In the genomic region with DNA sequence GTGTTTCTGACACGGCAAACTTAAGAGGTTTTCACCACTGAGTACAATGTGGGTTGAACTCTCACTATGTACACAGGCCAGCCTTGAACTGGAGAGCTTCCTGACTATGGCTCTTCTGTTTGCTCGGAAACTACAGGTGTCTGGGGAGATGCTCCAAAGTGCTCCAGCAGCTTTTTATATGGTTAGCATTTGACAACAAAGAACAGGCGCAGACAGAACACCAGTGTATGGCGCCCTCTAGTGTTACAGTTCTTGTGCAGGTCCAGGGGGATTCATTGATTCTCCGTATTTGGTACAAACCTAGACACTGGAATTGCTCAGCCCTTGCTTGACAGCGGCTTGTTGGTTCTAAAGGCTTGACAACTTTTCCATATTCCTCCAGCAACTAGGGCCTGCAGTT, we compare ENCODE assay signal across 9 mouse cellular contexts. TPM values are rescaled to one million over a fixed set of nuclear protein-coding genes. Genes with fewer than 3 reads are reported as not detected.
A peak's percentile ranks its signal among the peaks of the same experiment; 100 is the strongest.
DNase-seq lines count a peak whose midpoint lies in the region; ATAC-seq and TF ChIP-seq lines count a peak whose summit lies in the region.
"Had no signal": no experiment of that assay in that cellular context is flagged by ENCODE, and none has a peak within 500 bp of the region (broad histone marks: within the 10 kb centered on the region; RNA-seq: fewer than 3 reads in every experiment).

No protein-coding gene starts in this region.

- peaks cover 25% of the 10 kb centered on the region for H3K36me3 ChIP-seq in embryonic facial prominence, embryonic 14.5 days (ENCODE audit: control insufficient read depth, insufficient read depth, low read length)
- H3K36me3 ChIP-seq in hindbrain, embryonic 10.5 days: peaks cover 34% of the 10 kb centered on the region
- peaks cover 26% of the 10 kb centered on the region for H3K36me3 ChIP-seq in lung, embryonic 15.5 days

- H3K9me3 ChIP-seq in embryonic facial prominence, embryonic 14.5 days (ENCODE audit: control insufficient read depth, low read length): no peaks in the 10 kb centered on the region
- H3K9me3 ChIP-seq in hindbrain, embryonic 10.5 days: 0 out of 2 replicates have a peak, but pooled peaks cover 8% of the 10 kb centered on the region
- no peaks in the 10 kb centered on the region for H3K9me3 ChIP-seq in lung, embryonic 15.5 days

- TF ChIP-seq POLR2A in bone marrow macrophage, adult 2 months (IDR thresholded peaks at IDR 0.05; ENCODE audit: borderline replicate concordance, low read depth, low read length): no peak

- H3K9ac ChIP-seq in embryonic facial prominence, embryonic 14.5 days (ENCODE audit: low read depth, low read length): no peak overlapping the region
- no peak overlapping the region for H3K9ac ChIP-seq in lung, embryonic 15.5 days

- no peak overlapping the region for H3K27ac ChIP-seq in bone marrow macrophage, adult 2 months (ENCODE audit: insufficient read depth, low read depth, low read length)
- no peak overlapping the region for H3K27ac ChIP-seq in embryonic facial prominence, embryonic 14.5 days (replicated peaks; ENCODE audit: low read depth, low read length)
- no peak overlapping the region for H3K27ac ChIP-seq in hindbrain, embryonic 10.5 days
- H3K27ac ChIP-seq in layer of hippocampus, adult 2 months: no peak overlapping the region
- H3K27ac ChIP-seq in lung, embryonic 15.5 days: no peak overlapping the region
- H3K27ac ChIP-seq: macrophage had no signal

- peaks cover 5% of the 10 kb centered on the region; the same call in 1 of the 2 replicates for H3K4me1 ChIP-seq in bone marrow macrophage, adult 2 months (ENCODE audit: control insufficient read depth, insufficient read depth, low read length)
- H3K4me1 ChIP-seq in embryonic facial prominence, embryonic 14.5 days (ENCODE audit: control insufficient read depth, insufficient read depth, low read length): no peaks in the 10 kb centered on the region
- no peaks in the 10 kb centered on the region for H3K4me1 ChIP-seq in hindbrain, embryonic 10.5 days (replicated peaks)
- 0 out of 2 replicates have a peak, but pooled peaks cover 4% of the 10 kb centered on the region for H3K4me1 ChIP-seq in lung, embryonic 15.5 days

- TF ChIP-seq CTCF in bone marrow macrophage, adult 2 months (IDR thresholded peaks at IDR 0.05; ENCODE audit: low read depth, low read length): peak; percentile 65
- peak; percentile 96 for TF ChIP-seq CTCF in layer of hippocampus, adult 2 months (conservative IDR thresholded peaks at IDR 0.05)

- DNase-seq in ES-CJ7 (ENCODE audit: low read depth, low spot score): peak; percentile 80
- DNase-seq in embryonic facial prominence, embryonic 14.5 days (ENCODE audit: low spot score): peak; percentile 93
- DNase-seq in hindbrain, embryonic 10.5 days (ENCODE audit: low spot score): peak; percentile 65
- peak; percentile 83 to 84 for DNase-seq in layer of hippocampus, adult 2 months (ENCODE audit: low spot score in 2 of 2)
- DNase-seq in retina, adult 2 months (ENCODE audit: low read depth, low spot score): peak; percentile 43
- DNase-seq in thymus, postnatal 36 days: peak; percentile 50 to 61

- H3K4me3 ChIP-seq in bone marrow macrophage, adult 2 months (ENCODE audit: insufficient read depth, low read length): no peak overlapping the region
- no peak overlapping the region for H3K4me3 ChIP-seq in embryonic facial prominence, embryonic 14.5 days (ENCODE audit: low read depth, low read length)
- no peak overlapping the region for H3K4me3 ChIP-seq in hindbrain, embryonic 10.5 days
- H3K4me3 ChIP-seq in layer of hippocampus, adult 2 months: no peak overlapping the region
- no peak overlapping the region for H3K4me3 ChIP-seq in lung, embryonic 15.5 days

- no peaks in the 10 kb centered on the region for H3K27me3 ChIP-seq in embryonic facial prominence, embryonic 14.5 days (replicated peaks; ENCODE audit: control insufficient read depth, insufficient read depth, low read length)
- H3K27me3 ChIP-seq in hindbrain, embryonic 10.5 days (ENCODE audit: insufficient read depth, poor library complexity, severe bottlenecking): no peaks in the 10 kb centered on the region
- no peaks in the 10 kb centered on the region for H3K27me3 ChIP-seq in lung, embryonic 15.5 days

- H3K4me2 ChIP-seq in embryonic facial prominence, embryonic 14.5 days (ENCODE audit: low read depth, low read length): no peak overlapping the region
- no peak overlapping the region for H3K4me2 ChIP-seq in lung, embryonic 15.5 days

- WGBS in embryonic facial prominence, embryonic 14.5 days: 22% methylated on average over 6 of the region's 6 CpGs
- WGBS in hindbrain, embryonic 10.5 days: 32% methylated on average over 6 of the region's 6 CpGs
- WGBS in lung, embryonic 15.5 days: 20% methylated on average over 6 of the region's 6 CpGs

- peak; percentile 82 for ATAC-seq in embryonic facial prominence, embryonic 14.5 days (ENCODE audit: low read depth)
- ATAC-seq in lung, embryonic 15.5 days (ENCODE audit: borderline replicate concordance, extremely low read depth, low FRiP score, low TSS enrichment): peak; percentile 61; the same call in 1 of the 2 replicates

RNA-seq across cellular contexts. Expression of a gene that starts 36.8 kb away (rescaled TPM):
- not detected in 2 replicates for polyA plus RNA-seq in bone marrow macrophage, adult 2 months (2012; ENCODE audit: insufficient read depth, insufficient read length, missing spikeins)
- 9.9 and 15.2 TPM in 2 replicates for polyA plus RNA-seq in embryonic facial prominence, embryonic 14.5 days (2014; fragmentation: Nextera tagmentation; extraction: Ambion mirVana)
- 1.8 and 4.8 TPM in 2 replicates for polyA plus RNA-seq in hindbrain, embryonic 10.5 days (2016; fragmentation: Nextera tagmentation; extraction: Ambion mirVana)
- under 1 TPM in 1 of 2 experiments, not detected in 1; 0.79 TPM for total RNA-seq in layer of hippocampus, adult 2 months (2021)
- polyA plus RNA-seq in lung, embryonic 15.5 days (2015; fragmentation: Nextera tagmentation; extraction: Ambion mirVana): 0.68 and 1.0 TPM in 2 replicates
- polyA plus RNA-seq: macrophage had no signal

Comparison
In these comparisons a context has a peak if more than half of its experiments do, and no peak if none do; other contexts are left out.
1. DNase-seq: peak in every context shown above with its lines; median percentile 93 in embryonic facial prominence, embryonic 14.5 days; 84 in layer of hippocampus, adult 2 months; 80 in ES-CJ7; 65 in hindbrain, embryonic 10.5 days; 56 in thymus, postnatal 36 days; 43 in retina, adult 2 months.